Mouse (Mus musculus): ENCODE measurements at regions not wholly inside any gene's neighbourhood (a gene's known extent, or its start where the extent isn't known, plus 50 kb on each side); places are given as distances from the start of the nearest gene placed in this dataset.

- DNase-seq: peak; percentile 59
Measured at GRCm38 (mm10) chr15:36666566-36666965, 341.0 kb downstream of the Zfp706 start.

- DNase-seq: no peak
Measured at GRCm38 (mm10) chr15:36664391-36664790, 343.2 kb downstream of the Zfp706 start.

GRCm38 (mm10) chr15:36660986-36661385 is 346.6 kb downstream of the Zfp706 start:
- DNase-seq: no peak
